Mouse (Mus musculus): ENCODE data around the gene Tyw5. TPM values are rescaled to one million over a fixed set of nuclear protein-coding genes. Genes with fewer than 3 reads are reported as not detected.
A peak's percentile ranks its signal among the peaks of the same experiment; 100 is the strongest.

Gene Tyw5
- total RNA-seq (2014; fragmentation: Nextera tagmentation) (67.6 and 94.2 TPM in 2 replicates), total RNA-seq (2017) (65.2 and 72.7 TPM in 2 replicates), polyA plus RNA-seq (2012) (1.5 and 1.6 TPM in 2 replicates)

- H3K9me3 ChIP-seq (replicated peaks) = no peaks in the 10 kb centered on the region
- peaks cover 29% of the 10 kb centered on the region for H3K4me1 ChIP-seq (ENCODE audit: insufficient read depth, low read depth, low read length)
- peak within 1 kb of the TSS; percentile 88 for H3K4me3 ChIP-seq (ENCODE audit: low read depth, low read length)
- no peaks in the 10 kb centered on the region for H3K27me3 ChIP-seq (ENCODE audit: insufficient read depth, low read length)
- peaks cover 27% of the 10 kb centered on the region for H3K36me3 ChIP-seq (replicated peaks)
- TF ChIP-seq TAL1 (conservative IDR thresholded peaks at IDR 0.05; ENCODE audit: low read depth, low read length) = no peak
- no peak for TF ChIP-seq CTCF (IDR thresholded peaks at IDR 0.05; ENCODE audit: low read depth, low read length)
- peak; percentile 82 for DNase-seq (ENCODE audit: low spot score)
- peak; percentile 78 for ATAC-seq (ENCODE audit: extremely low read depth, insufficient number of reproducible peaks, low FRiP score, poor library complexity, severe bottlenecking)
Observed at GRCm38 (mm10) chr1:57406187-57407151, at the start of gene Tyw5, which contains the start of gene Maip1. TSS of gene Tyw5 (minus strand) at chr1:57407101. TSS of gene Maip1 (plus strand) at chr1:57406328.

- TF ChIP-seq GATA2 (IDR thresholded peaks at IDR 0.05; ENCODE audit: borderline replicate concordance, low read depth, low read length) = no peak
- TF ChIP-seq GATA1 (IDR thresholded peaks at IDR 0.05; ENCODE audit: borderline replicate concordance, low read length) = no peak
- TF ChIP-seq TAL1 (conservative IDR thresholded peaks at IDR 0.05; ENCODE audit: low read depth, low read length) = no peak
- TF ChIP-seq CTCF (IDR thresholded peaks at IDR 0.05; ENCODE audit: low read depth, low read length) = no peak
- no peak for TF ChIP-seq POLR2AphosphoS5 (IDR thresholded peaks at IDR 0.05; ENCODE audit: insufficient replicate concordance, low read depth, low read length)
- H3K4me3 ChIP-seq (ENCODE audit: low read depth, low read length) = no peak overlapping the region
- H3K9me3 ChIP-seq (replicated peaks) = no peaks in the 10 kb centered on the region
- no peaks in the 10 kb centered on the region for H3K27me3 ChIP-seq (ENCODE audit: insufficient read depth, low read length)
- H3K36me3 ChIP-seq (replicated peaks) = no peaks in the 10 kb centered on the region
- no peak for DNase-seq (ENCODE audit: low spot score)
- ATAC-seq (ENCODE audit: extremely low read depth, insufficient number of reproducible peaks, low FRiP score, poor library complexity, severe bottlenecking) = no peak
- H3K4me1 ChIP-seq (ENCODE audit: insufficient read depth, low read depth, low read length) = no peaks in the 10 kb centered on the region
Observed at GRCm38 (mm10) chr1:57450241-57450640, 43.3 kb upstream of the Tyw5 start.

GRCm38 (mm10) chr1:57445679-57446078 is 38.8 kb upstream of the Tyw5 start:
- Histone ChIP-seq H3K9me3 (replicated peaks) (no peaks in the 10 kb centered on the region), H3K4me1 (ENCODE audit: insufficient read depth, low read depth, low read length) (no peaks in the 10 kb centered on the region), H3K27me3 (ENCODE audit: insufficient read depth, low read length) (peaks cover 4% of the 10 kb centered on the region; the same call in 1 of the 2 replicates), H3K36me3 (replicated peaks) (no peaks in the 10 kb centered on the region), H3K4me3 (ENCODE audit: low read depth, low read length) (no peak overlapping the region)
- TF ChIP-seq GATA2 (IDR thresholded peaks at IDR 0.05; ENCODE audit: borderline replicate concordance, low read depth, low read length) = no peak
- no peak for TF ChIP-seq POLR2AphosphoS5 (IDR thresholded peaks at IDR 0.05; ENCODE audit: insufficient replicate concordance, low read depth, low read length)
- no peak for TF ChIP-seq GATA1 (IDR thresholded peaks at IDR 0.05; ENCODE audit: borderline replicate concordance, low read length)
- TF ChIP-seq TAL1 (conservative IDR thresholded peaks at IDR 0.05; ENCODE audit: low read depth, low read length) = no peak
- TF ChIP-seq CTCF (IDR thresholded peaks at IDR 0.05; ENCODE audit: low read depth, low read length) = no peak
- DNase-seq (ENCODE audit: low spot score) = no peak
- no peak for ATAC-seq (ENCODE audit: extremely low read depth, insufficient number of reproducible peaks, low FRiP score, poor library complexity, severe bottlenecking)

DNA sequence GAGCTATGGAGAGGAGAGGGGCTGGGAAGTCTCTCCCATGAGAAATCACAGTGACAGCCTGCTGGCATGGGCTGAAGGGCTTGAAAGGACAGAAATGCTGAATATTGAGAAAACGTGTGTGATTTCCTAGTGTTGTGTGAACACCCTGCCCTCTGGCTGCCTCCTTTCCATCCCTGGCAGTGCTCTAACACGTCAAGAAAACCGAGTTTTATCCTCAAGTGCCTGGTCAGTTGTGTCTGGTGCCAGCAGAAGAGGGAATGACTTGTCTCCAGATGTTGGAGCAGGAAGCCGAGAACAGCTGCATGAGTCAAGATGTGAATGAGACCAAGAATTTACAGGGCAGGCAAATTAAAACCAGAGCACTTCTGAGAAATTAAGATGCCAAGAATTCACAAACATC is 33.9 kb upstream of the Tyw5 start:
- DNase-seq (ENCODE audit: low spot score) (no peak), ATAC-seq (ENCODE audit: extremely low read depth, insufficient number of reproducible peaks, low FRiP score, poor library complexity, severe bottlenecking) (no peak)
- no peak for TF ChIP-seq GATA1 (IDR thresholded peaks at IDR 0.05; ENCODE audit: borderline replicate concordance, low read length)
- no peak for TF ChIP-seq GATA2 (IDR thresholded peaks at IDR 0.05; ENCODE audit: borderline replicate concordance, low read depth, low read length)
- TF ChIP-seq TAL1 (conservative IDR thresholded peaks at IDR 0.05; ENCODE audit: low read depth, low read length) = no peak
- no peak for TF ChIP-seq POLR2AphosphoS5 (IDR thresholded peaks at IDR 0.05; ENCODE audit: insufficient replicate concordance, low read depth, low read length)
- TF ChIP-seq CTCF (IDR thresholded peaks at IDR 0.05; ENCODE audit: low read depth, low read length) = no peak

DNA sequence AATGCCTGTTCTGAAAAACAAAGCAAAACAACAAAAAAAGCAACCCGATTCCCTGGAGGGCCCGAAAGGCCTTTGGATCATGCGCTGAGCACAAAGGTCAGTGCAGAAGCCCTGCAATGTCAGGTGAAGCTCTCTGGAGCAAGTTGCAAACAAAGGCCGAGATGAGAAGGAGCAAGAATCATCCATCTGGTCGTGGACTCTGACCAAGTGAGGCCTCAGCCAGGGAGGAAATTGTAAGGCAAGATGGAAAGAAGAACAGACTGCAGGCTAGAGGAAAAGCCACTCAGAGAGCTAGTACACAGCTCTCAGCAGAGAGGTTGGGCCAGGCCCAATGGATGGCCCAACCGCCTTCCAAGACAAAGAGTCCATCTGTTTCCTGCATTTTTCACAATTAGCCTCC is 32.1 kb upstream of the Tyw5 start:
- no peaks in the 10 kb centered on the region for H3K36me3 ChIP-seq (replicated peaks)
- no peaks in the 10 kb centered on the region for H3K9me3 ChIP-seq (replicated peaks)
- TF ChIP-seq CTCF (IDR thresholded peaks at IDR 0.05; ENCODE audit: low read depth, low read length) (no peak), GATA2 (IDR thresholded peaks at IDR 0.05; ENCODE audit: borderline replicate concordance, low read depth, low read length) (no peak), TAL1 (conservative IDR thresholded peaks at IDR 0.05; ENCODE audit: low read depth, low read length) (no peak), POLR2AphosphoS5 (IDR thresholded peaks at IDR 0.05; ENCODE audit: insufficient replicate concordance, low read depth, low read length) (no peak), GATA1 (IDR thresholded peaks at IDR 0.05; ENCODE audit: borderline replicate concordance, low read length) (no peak)
- ATAC-seq (ENCODE audit: extremely low read depth, insufficient number of reproducible peaks, low FRiP score, poor library complexity, severe bottlenecking) (no peak), DNase-seq (ENCODE audit: low spot score) (no peak)
- H3K27me3 ChIP-seq (ENCODE audit: insufficient read depth, low read length) = no peaks in the 10 kb centered on the region
- H3K4me3 ChIP-seq (ENCODE audit: low read depth, low read length) = no peak overlapping the region
- H3K4me1 ChIP-seq (ENCODE audit: insufficient read depth, low read depth, low read length) = peaks cover 14% of the 10 kb centered on the region

More for the DNA sequence above, 33.9 kb upstream of the Tyw5 start:
- Histone ChIP-seq H3K27me3 (ENCODE audit: insufficient read depth, low read length) (peaks cover 4% of the 10 kb centered on the region; the same call in 1 of the 2 replicates), H3K4me1 (ENCODE audit: insufficient read depth, low read depth, low read length) (peaks cover 14% of the 10 kb centered on the region), H3K36me3 (replicated peaks) (no peaks in the 10 kb centered on the region), H3K9me3 (replicated peaks) (no peaks in the 10 kb centered on the region), H3K4me3 (ENCODE audit: low read depth, low read length) (no peak overlapping the region)

DNA sequence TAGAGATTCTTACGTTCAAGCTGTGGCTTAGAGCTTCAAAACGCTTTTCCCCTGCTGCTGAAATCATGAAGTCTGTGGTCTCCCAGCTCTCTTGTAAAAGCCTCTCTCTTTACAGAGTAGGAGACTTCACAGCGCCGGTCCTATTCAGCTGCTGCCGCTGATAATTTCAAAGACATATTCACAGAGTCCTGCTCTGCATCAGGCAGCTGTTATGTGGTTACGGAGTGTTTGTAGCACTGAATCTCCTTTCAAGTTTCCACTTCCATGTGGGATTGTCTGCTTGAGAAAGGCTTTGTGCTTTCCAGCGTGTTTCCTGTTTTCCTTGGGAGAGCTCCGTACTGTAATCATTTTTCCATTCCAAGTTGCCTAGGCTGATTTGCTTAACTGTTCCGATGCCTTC is 30.1 kb upstream of the Tyw5 start:
- H3K27me3 ChIP-seq (ENCODE audit: insufficient read depth, low read length) = peaks cover 2% of the 10 kb centered on the region; the same call in 1 of the 2 replicates
- TF ChIP-seq CTCF (IDR thresholded peaks at IDR 0.05; ENCODE audit: low read depth, low read length) (no peak), TAL1 (conservative IDR thresholded peaks at IDR 0.05; ENCODE audit: low read depth, low read length) (no peak), POLR2AphosphoS5 (IDR thresholded peaks at IDR 0.05; ENCODE audit: insufficient replicate concordance, low read depth, low read length) (no peak), GATA2 (IDR thresholded peaks at IDR 0.05; ENCODE audit: borderline replicate concordance, low read depth, low read length) (no peak), GATA1 (IDR thresholded peaks at IDR 0.05; ENCODE audit: borderline replicate concordance, low read length) (no peak)
- DNase-seq (ENCODE audit: low spot score) (no peak), ATAC-seq (ENCODE audit: extremely low read depth, insufficient number of reproducible peaks, low FRiP score, poor library complexity, severe bottlenecking) (no peak)
- H3K9me3 ChIP-seq (replicated peaks) = no peaks in the 10 kb centered on the region
- H3K36me3 ChIP-seq (replicated peaks) = no peaks in the 10 kb centered on the region
- no peak overlapping the region for H3K4me3 ChIP-seq (ENCODE audit: low read depth, low read length)
- H3K4me1 ChIP-seq (ENCODE audit: insufficient read depth, low read depth, low read length) = peaks cover 14% of the 10 kb centered on the region
